Mouse (Mus musculus) small intestine, adult 2 months (tissue): ENCODE measurements around the gene Ntrk3.

Experiments used
- CTCF ChIP-seq: fragments of 200-500 bp; IDR thresholded peaks from 2 replicates; pipeline ENCODE4 v1.5.1; 2012; ENCODE audit warnings: low read depth, mild to moderate bottlenecking, control low read depth, inconsistent platforms, low read length, moderate library complexity, mixed read lengths; ENCODE audit not compliant: insufficient replicate concordance, insufficient read length; ENCODE audit errors: extremely low read depth
- POLR2A ChIP-seq: fragments of 200-500 bp; IDR thresholded peaks from 2 replicates; pipeline ENCODE4 v1.6.1; 2012; ENCODE audit warnings: low read depth, mild to moderate bottlenecking, control low read depth, inconsistent platforms, low read length, moderate library complexity

- TF ChIP-seq POLR2A (no peak), CTCF (no peak)
Measured at GRCm38 (mm10) chr7:78390019-78390418, 347.8 kb downstream of the Ntrk3 start.
